Mouse (Mus musculus) limb, embryonic 15.5 days (tissue): ENCODE data around the gene Rxfp2. TPM values are rescaled to one million over a fixed set of nuclear protein-coding genes. Genes with fewer than 3 reads are reported as not detected.

Experiments
- polyA plus RNA-seq: library from polyadenylated mRNA; unstranded; fragments of >200 nt; fragmentation: Nextera tagmentation; extraction: Ambion mirVana; gene quantifications from 2 replicates; pipeline ENCODE4 v1.2.1, GENCODE M21; 2015

Rxfp2 gene
- polyA plus RNA-seq, 1 experiment from 2014 or later: 0.10 TPM

Other genes starting within 250 kb of the Rxfp2 start
- gene Fry, start 100.0 kb downstream of the Rxfp2 start, polyA plus RNA-seq: 9.5 and 10.6 TPM in 2 replicates